Comparison of ENCODE assay signal across 37 mouse cellular contexts in genomic region chr7:138008601-138009000, GRCm38 (mm10).
DNase-seq lines count a peak whose midpoint lies in the region; ATAC-seq lines count a peak whose summit lies in the region.
"Had no signal": no experiment of that assay in that cellular context is flagged by ENCODE, and none has a peak within 500 bp of the region (broad histone marks: within the 10 kb centered on the region; RNA-seq: fewer than 3 reads in every experiment).

No protein-coding gene starts in this region.

- no peak overlapping the region for H3K4me2 ChIP-seq in forebrain, embryonic 14.5 days (ENCODE audit: low read length)
- no peak overlapping the region for H3K4me2 ChIP-seq in midbrain, embryonic 14.5 days (ENCODE audit: low read length)
- H3K4me2 ChIP-seq in midbrain, embryonic 11.5 days = no peak overlapping the region
- H3K4me2 ChIP-seq in forebrain, embryonic 16.5 days (ENCODE audit: low read length) = no peak overlapping the region
- H3K4me2 ChIP-seq: heart, embryonic 11.5 days; hindbrain, embryonic 13.5 days; midbrain, embryonic 15.5 days; neural tube, embryonic 12.5 days had no signal

- H3K9me3 ChIP-seq in forebrain, embryonic 14.5 days (replicated peaks; ENCODE audit: control insufficient read depth, low read length) = no peaks in the 10 kb centered on the region
- no peaks in the 10 kb centered on the region for H3K9me3 ChIP-seq in forebrain, embryonic 10.5 days
- no peaks in the 10 kb centered on the region for H3K9me3 ChIP-seq in midbrain, embryonic 14.5 days (ENCODE audit: control insufficient read depth, low read length)
- no peaks in the 10 kb centered on the region for H3K9me3 ChIP-seq in midbrain, embryonic 11.5 days (ENCODE audit: control insufficient read depth, low read length)
- no peaks in the 10 kb centered on the region for H3K9me3 ChIP-seq in forebrain, embryonic 16.5 days (ENCODE audit: control insufficient read depth, low read length)
- H3K9me3 ChIP-seq: hindbrain, embryonic 13.5 days; midbrain, embryonic 15.5 days; neural tube, embryonic 12.5 days had no signal

- H3K27ac ChIP-seq in forebrain, embryonic 14.5 days (ENCODE audit: low read depth, low read length) = 0 out of 2 replicates have a peak overlapping the region, but pooled peaks have one; percentile 21
- H3K27ac ChIP-seq in forebrain, embryonic 10.5 days = no peak overlapping the region
- no peak overlapping the region for H3K27ac ChIP-seq in midbrain, embryonic 14.5 days (replicated peaks; ENCODE audit: low read depth, low read length)
- no peak overlapping the region for H3K27ac ChIP-seq in midbrain, embryonic 11.5 days (ENCODE audit: low read depth, low read length)
- peak overlapping the region; percentile 41; the same call in 1 of the 2 replicates for H3K27ac ChIP-seq in forebrain, embryonic 16.5 days (ENCODE audit: low read length)
- H3K27ac ChIP-seq: gastrocnemius, adult 2 months; hindbrain, embryonic 13.5 days; liver, embryonic 14.5 days; macrophage; midbrain, embryonic 15.5 days; neural tube, embryonic 12.5 days had no signal

- H3K4me1 ChIP-seq in forebrain, embryonic 14.5 days (ENCODE audit: control insufficient read depth, insufficient read depth, low read length) = peaks cover 11% of the 10 kb centered on the region
- H3K4me1 ChIP-seq in forebrain, embryonic 10.5 days = peaks cover 17% of the 10 kb centered on the region
- H3K4me1 ChIP-seq in midbrain, embryonic 14.5 days (ENCODE audit: control insufficient read depth, insufficient read depth, low read length) = peaks cover 8% of the 10 kb centered on the region; the same call in 1 of the 2 replicates
- peaks cover 2% of the 10 kb centered on the region; the same call in 1 of the 2 replicates for H3K4me1 ChIP-seq in midbrain, embryonic 11.5 days (ENCODE audit: control insufficient read depth, insufficient read depth, low read length)
- H3K4me1 ChIP-seq in forebrain, embryonic 16.5 days (replicated peaks; ENCODE audit: control insufficient read depth, insufficient read depth, low read length) = peaks cover 19% of the 10 kb centered on the region
- H3K4me1 ChIP-seq: neural tube, embryonic 12.5 days had no signal

- peak; percentile 67 for DNase-seq in forebrain, embryonic 14.5 days (ENCODE audit: low spot score)
- DNase-seq in forebrain, embryonic 10.5 days (ENCODE audit: extremely low spot score, low spot score) = no peak
- DNase-seq in midbrain, embryonic 14.5 days = peak; percentile 18
- DNase-seq in midbrain, embryonic 11.5 days (ENCODE audit: low spot score, missing footprints) = no peak
- peak; percentile 5 for DNase-seq in ZHBTc4 (ENCODE audit: low read depth, low spot score)
- DNase-seq in thymus, postnatal 25 days = no peak
- DNase-seq in B cell, adult 2 months = no peak
- DNase-seq: adrenal gland, adult 2 months; adrenal gland, postnatal 36 days; cerebellum, adult 11 months; cerebellum, adult 9-10 months; cerebellum, postnatal 36 days; gastrocnemius, adult 2 months; gastrocnemius, postnatal 36 days; heart, adult 18-20 months; heart, postnatal 36 days; kidney, adult 9 months; kidney, postnatal 10 days; layer of hippocampus, adult 9-11 months; liver; lung, adult 2 months; lung, postnatal 10 days; right cerebral cortex, postnatal 25 days; spleen, adult 18-20 months; thymus, adult 18-20 months; thymus, postnatal 36 days had no signal

- ATAC-seq in forebrain, embryonic 14.5 days = no peak
- no peak for ATAC-seq in midbrain, embryonic 14.5 days (ENCODE audit: low FRiP score, low TSS enrichment)
- ATAC-seq in midbrain, embryonic 11.5 days (ENCODE audit: low FRiP score) = no peak
- ATAC-seq in forebrain, embryonic 16.5 days = peak; percentile 52; the same call in 1 of the 2 replicates
- ATAC-seq: activated CD4-positive, CD25-positive, alpha-beta regulatory T cell, adult 4 months; CD4-positive, CD25-positive, alpha-beta regulatory T cell, adult 4 months; intestine, embryonic 16.5 days; midbrain, embryonic 15.5 days had no signal

- no peaks in the 10 kb centered on the region for H3K27me3 ChIP-seq in forebrain, embryonic 14.5 days (replicated peaks; ENCODE audit: control insufficient read depth, insufficient read depth, low read length)
- no peaks in the 10 kb centered on the region for H3K27me3 ChIP-seq in forebrain, embryonic 10.5 days (ENCODE audit: poor library complexity, severe bottlenecking)
- no peaks in the 10 kb centered on the region for H3K27me3 ChIP-seq in midbrain, embryonic 14.5 days (ENCODE audit: control insufficient read depth, insufficient read depth, low read length)
- H3K27me3 ChIP-seq in midbrain, embryonic 11.5 days (ENCODE audit: control insufficient read depth, insufficient read depth, low read length) = no peaks in the 10 kb centered on the region
- H3K27me3 ChIP-seq in forebrain, embryonic 16.5 days (replicated peaks; ENCODE audit: control insufficient read depth, insufficient read depth, low read length) = no peaks in the 10 kb centered on the region
- H3K27me3 ChIP-seq: hindbrain, embryonic 13.5 days; midbrain, embryonic 15.5 days; neural tube, embryonic 12.5 days had no signal

- no peak overlapping the region for H3K4me3 ChIP-seq in forebrain, embryonic 14.5 days (ENCODE audit: low read depth, low read length)
- H3K4me3 ChIP-seq in forebrain, embryonic 10.5 days = no peak overlapping the region
- no peak overlapping the region for H3K4me3 ChIP-seq in midbrain, embryonic 14.5 days (replicated peaks; ENCODE audit: low read depth, low read length)
- no peak overlapping the region for H3K4me3 ChIP-seq in midbrain, embryonic 11.5 days (ENCODE audit: low read depth, low read length)
- H3K4me3 ChIP-seq in forebrain, embryonic 16.5 days (replicated peaks; ENCODE audit: low read length) = no peak overlapping the region
- H3K4me3 ChIP-seq: gastrocnemius, adult 2 months; hindbrain, embryonic 13.5 days; midbrain, embryonic 15.5 days; myocyte; neural tube, embryonic 12.5 days had no signal

- H3K9ac ChIP-seq in forebrain, embryonic 14.5 days (ENCODE audit: low read length) = no peak overlapping the region
- no peak overlapping the region for H3K9ac ChIP-seq in midbrain, embryonic 14.5 days (replicated peaks; ENCODE audit: low read length)
- no peak overlapping the region for H3K9ac ChIP-seq in midbrain, embryonic 11.5 days (ENCODE audit: low read length)
- H3K9ac ChIP-seq in forebrain, embryonic 16.5 days (replicated peaks; ENCODE audit: low read depth, low read length) = no peak overlapping the region
- H3K9ac ChIP-seq: hindbrain, embryonic 13.5 days; liver, embryonic 14.5 days; midbrain, embryonic 15.5 days; neural tube, embryonic 12.5 days had no signal

- WGBS in forebrain, embryonic 14.5 days = 8% methylated on average over 3 of the region's 3 CpGs
- 44% methylated on average over 3 of the region's 3 CpGs for WGBS in forebrain, embryonic 10.5 days
- 31% methylated on average over 3 of the region's 3 CpGs for WGBS in midbrain, embryonic 14.5 days
- WGBS in midbrain, embryonic 11.5 days = 26% methylated on average over 3 of the region's 3 CpGs
- WGBS in forebrain, embryonic 16.5 days = 5% methylated on average over 3 of the region's 3 CpGs

- H3K36me3 ChIP-seq in forebrain, embryonic 14.5 days (ENCODE audit: control insufficient read depth, insufficient read depth, low read length) = no peaks in the 10 kb centered on the region
- no peaks in the 10 kb centered on the region for H3K36me3 ChIP-seq in forebrain, embryonic 10.5 days (replicated peaks)
- no peaks in the 10 kb centered on the region for H3K36me3 ChIP-seq in midbrain, embryonic 14.5 days (ENCODE audit: control insufficient read depth, insufficient read depth, low read length)
- H3K36me3 ChIP-seq in midbrain, embryonic 11.5 days (ENCODE audit: control insufficient read depth, insufficient read depth, low read length) = no peaks in the 10 kb centered on the region
- no peaks in the 10 kb centered on the region for H3K36me3 ChIP-seq in forebrain, embryonic 16.5 days (ENCODE audit: control insufficient read depth, insufficient read depth)
- H3K36me3 ChIP-seq: hindbrain, embryonic 13.5 days; midbrain, embryonic 15.5 days; neural tube, embryonic 12.5 days had no signal

Comparison
In these comparisons a context has a peak if more than half of its experiments do, and no peak if none do; other contexts are left out.
1. DNase-seq: peak in forebrain, embryonic 14.5 days (single experiment), midbrain, embryonic 14.5 days (single experiment) and ZHBTc4 (single experiment); none in forebrain, embryonic 10.5 days (single experiment), midbrain, embryonic 11.5 days (single experiment), thymus, postnatal 25 days (single experiment) and B cell, adult 2 months (0 of 2).
2. H3K27ac ChIP-seq: peak in forebrain, embryonic 14.5 days (single experiment) and forebrain, embryonic 16.5 days (single experiment); none in forebrain, embryonic 10.5 days (single experiment), midbrain, embryonic 14.5 days (single experiment) and midbrain, embryonic 11.5 days (single experiment).